Mouse (Mus musculus): ENCODE results near the gene Car4. TPM values are rescaled to one million over a fixed set of nuclear protein-coding genes. Genes with fewer than 3 reads are reported as not detected.

Car4 gene
- polyA plus RNA-seq, 1 experiment from 2014 or later, result 172 TPM

DNA sequence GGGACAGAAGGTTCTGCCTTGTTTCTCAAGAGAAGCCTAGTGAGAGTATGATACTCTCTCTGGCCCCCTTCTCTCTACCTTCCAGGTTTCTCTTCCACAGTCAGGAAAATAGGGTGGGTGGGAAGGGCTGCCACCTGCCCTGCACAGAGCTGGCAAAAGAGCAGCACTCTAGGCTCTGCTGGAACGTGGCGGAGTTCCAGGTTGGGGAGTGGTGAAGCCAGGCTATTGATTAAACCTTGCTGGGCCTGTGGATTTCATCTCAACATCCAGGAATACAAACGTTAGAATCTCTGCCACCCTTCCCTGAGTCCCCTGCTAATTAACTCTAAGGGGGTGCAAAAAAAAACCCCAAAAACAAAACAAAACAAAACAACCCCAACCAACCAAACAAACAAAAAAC lies 9.1 kb upstream of the Car4 start:
- H3K9ac ChIP-seq (replicated peaks; ENCODE audit: low read depth), result no peak overlapping the region
- peaks cover 8% of the 10 kb centered on the region for H3K27me3 ChIP-seq (replicated peaks; ENCODE audit: insufficient read depth, low read length)
- ATAC-seq, result no peak
- H3K4me3 ChIP-seq (ENCODE audit: low read depth, low read length), result no peak overlapping the region
- no peak overlapping the region for H3K4me2 ChIP-seq (replicated peaks; ENCODE audit: low read depth, low read length)
- TF ChIP-seq CTCF (IDR thresholded peaks at IDR 0.05), result no peak
- TF ChIP-seq EP300 (IDR thresholded peaks at IDR 0.05), result no peak
- DNase-seq (ENCODE audit: low spot score), result no peak
- WGBS, result 27% methylated on average over 3 of the region's 3 CpGs
- no peaks in the 10 kb centered on the region for H3K9me3 ChIP-seq (ENCODE audit: low read length)
- no peaks in the 10 kb centered on the region for H3K36me3 ChIP-seq (ENCODE audit: insufficient read depth, low read length)
- H3K27ac ChIP-seq (ENCODE audit: low read length), result no peak overlapping the region
- no peaks in the 10 kb centered on the region for H3K4me1 ChIP-seq (ENCODE audit: insufficient read depth, low read depth, low read length)

DNA sequence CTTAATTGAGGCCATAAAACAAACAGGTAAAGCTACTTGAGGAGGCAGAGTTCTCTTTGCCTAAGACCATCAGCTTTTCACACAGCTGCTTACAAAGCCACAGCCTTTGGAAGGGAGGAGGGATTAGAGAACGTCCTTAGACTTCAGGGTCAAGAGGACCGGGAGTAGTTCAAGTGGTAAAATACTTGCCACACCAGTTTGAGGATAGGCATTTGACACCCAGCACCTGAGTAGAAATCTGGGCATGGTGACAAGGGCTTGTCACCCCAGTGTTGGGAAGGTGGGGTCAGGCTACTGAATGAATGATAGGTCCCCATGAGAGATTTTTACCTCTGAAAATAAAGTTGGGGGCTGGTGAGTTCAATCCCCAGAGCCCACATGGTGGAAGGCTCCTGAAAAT lies 5.0 kb upstream of the Car4 start:
- ATAC-seq (peak; percentile 96), DNase-seq (ENCODE audit: low spot score) (peak; percentile 88)
- Histone ChIP-seq H3K27ac (ENCODE audit: low read length) (no peak overlapping the region), H3K4me2 (replicated peaks; ENCODE audit: low read depth, low read length) (no peak overlapping the region), H3K9me3 (ENCODE audit: low read length) (no peaks in the 10 kb centered on the region), H3K27me3 (replicated peaks; ENCODE audit: insufficient read depth, low read length) (peaks cover 3% of the 10 kb centered on the region; the same call in 1 of the 2 replicates), H3K4me3 (ENCODE audit: low read depth, low read length) (no peak overlapping the region), H3K4me1 (ENCODE audit: insufficient read depth, low read depth, low read length) (peaks cover 3% of the 10 kb centered on the region; the same call in 1 of the 2 replicates), H3K9ac (replicated peaks; ENCODE audit: low read depth) (no peak overlapping the region), H3K36me3 (ENCODE audit: insufficient read depth, low read length) (no peaks in the 10 kb centered on the region)
- TF ChIP-seq EP300 (IDR thresholded peaks at IDR 0.05) (no peak), CTCF (IDR thresholded peaks at IDR 0.05) (no peak)
- 26% methylated on average over 2 of the region's 2 CpGs for WGBS

DNA sequence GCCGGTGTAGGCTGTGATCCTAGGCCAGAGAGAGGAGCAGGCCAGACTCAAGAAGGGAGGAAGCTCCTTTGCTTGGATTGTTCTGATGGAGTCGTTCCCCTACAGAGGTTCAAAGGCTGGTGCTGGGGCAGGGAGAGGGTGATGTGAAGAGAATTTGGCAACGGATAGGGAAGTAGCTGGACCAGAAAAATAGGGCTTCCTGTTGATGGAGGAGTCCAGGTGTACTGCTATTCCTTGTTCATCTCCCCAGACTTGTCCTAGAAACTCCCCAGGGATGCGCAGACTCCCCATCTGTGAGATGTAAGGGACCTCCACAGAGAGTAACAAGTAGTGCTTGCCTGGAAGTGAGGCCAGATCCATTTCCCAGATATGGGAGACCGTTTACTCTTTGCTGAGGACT lies 1.2 kb upstream of the Car4 start:
- H3K9me3 ChIP-seq (ENCODE audit: low read length), result no peaks in the 10 kb centered on the region
- TF ChIP-seq CTCF (IDR thresholded peaks at IDR 0.05) (no peak), EP300 (IDR thresholded peaks at IDR 0.05) (no peak)
- 30% methylated on average over 5 of the region's 5 CpGs for WGBS
- H3K27ac ChIP-seq (ENCODE audit: low read length), result no peak overlapping the region
- no peak overlapping the region for H3K4me2 ChIP-seq (replicated peaks; ENCODE audit: low read depth, low read length)
- ATAC-seq (no peak), DNase-seq (ENCODE audit: low spot score) (no peak)
- no peak overlapping the region for H3K9ac ChIP-seq (replicated peaks; ENCODE audit: low read depth)
- no peaks in the 10 kb centered on the region for H3K36me3 ChIP-seq (ENCODE audit: insufficient read depth, low read length)
- H3K4me1 ChIP-seq (ENCODE audit: insufficient read depth, low read depth, low read length), result peaks cover 3% of the 10 kb centered on the region; the same call in 1 of the 2 replicates
- peaks cover 3% of the 10 kb centered on the region; the same call in 1 of the 2 replicates for H3K27me3 ChIP-seq (replicated peaks; ENCODE audit: insufficient read depth, low read length)
- H3K4me3 ChIP-seq (ENCODE audit: low read depth, low read length), result no peak overlapping the region

DNA sequence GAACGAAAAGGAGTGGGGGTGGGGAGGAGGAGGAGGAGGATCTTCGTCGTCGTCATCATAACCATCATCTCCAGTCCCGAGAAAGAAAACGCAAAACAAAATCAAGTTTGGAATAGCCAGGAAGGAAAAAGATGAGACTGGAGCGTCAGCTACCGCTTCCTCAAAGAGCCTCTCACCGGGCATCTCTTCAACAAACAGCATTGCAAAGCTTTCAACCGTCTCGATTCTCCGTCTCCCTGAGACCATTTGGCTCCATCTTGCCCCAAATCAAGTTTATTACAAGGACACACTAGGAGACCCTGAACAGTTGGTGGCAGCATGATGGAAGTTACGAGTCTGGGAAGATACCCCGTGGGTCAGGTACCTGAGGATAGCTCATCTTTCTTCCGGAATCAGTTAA lies 415 bp upstream of the Car4 start:
- H3K27ac ChIP-seq (ENCODE audit: low read length), result no peak overlapping the region
- H3K27me3 ChIP-seq (replicated peaks; ENCODE audit: insufficient read depth, low read length), result peaks cover 3% of the 10 kb centered on the region; the same call in 1 of the 2 replicates
- ATAC-seq (no peak), DNase-seq (ENCODE audit: low spot score) (no peak)
- 8% methylated on average over 15 of the region's 15 CpGs for WGBS
- TF ChIP-seq EP300 (IDR thresholded peaks at IDR 0.05) (no peak), CTCF (IDR thresholded peaks at IDR 0.05) (no peak)
- peak overlapping the region; percentile 27; the same call in 1 of the 2 replicates for H3K4me3 ChIP-seq (ENCODE audit: low read depth, low read length)
- H3K4me2 ChIP-seq (replicated peaks; ENCODE audit: low read depth, low read length), result peak overlapping the region; percentile 35
- H3K36me3 ChIP-seq (ENCODE audit: insufficient read depth, low read length), result no peaks in the 10 kb centered on the region
- no peak overlapping the region for H3K9ac ChIP-seq (replicated peaks; ENCODE audit: low read depth)
- H3K4me1 ChIP-seq (ENCODE audit: insufficient read depth, low read depth, low read length), result peaks cover 3% of the 10 kb centered on the region; the same call in 1 of the 2 replicates
- H3K9me3 ChIP-seq (ENCODE audit: low read length), result no peaks in the 10 kb centered on the region

DNA sequence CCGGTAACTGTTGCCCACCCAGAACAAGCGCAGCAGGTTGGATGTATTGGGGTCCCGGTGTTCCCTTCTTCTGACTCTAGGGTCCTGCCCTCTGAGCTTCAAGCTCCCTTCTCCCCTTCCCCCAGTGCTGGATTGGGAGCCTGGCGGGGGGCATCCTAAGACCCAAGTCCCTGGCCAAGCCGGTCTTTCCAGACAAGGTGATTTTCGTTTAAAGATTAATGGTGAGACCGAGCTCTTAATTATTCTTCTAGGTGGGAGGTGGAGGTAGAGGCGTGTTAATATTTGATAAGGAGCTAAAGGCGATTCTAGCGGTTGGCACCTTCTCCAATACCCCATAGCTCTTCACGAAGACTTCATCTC lies 665 bp downstream of the Car4 start:
- Histone ChIP-seq H3K4me2 (replicated peaks; ENCODE audit: low read depth, low read length) (peak overlapping the region; percentile 35), H3K27me3 (replicated peaks; ENCODE audit: insufficient read depth, low read length) (peaks cover 3% of the 10 kb centered on the region; the same call in 1 of the 2 replicates), H3K36me3 (ENCODE audit: insufficient read depth, low read length) (no peaks in the 10 kb centered on the region), H3K9me3 (ENCODE audit: low read length) (no peaks in the 10 kb centered on the region), H3K4me3 (ENCODE audit: low read depth, low read length) (peak overlapping the region; percentile 27; the same call in 1 of the 2 replicates), H3K4me1 (ENCODE audit: insufficient read depth, low read depth, low read length) (peaks cover 3% of the 10 kb centered on the region; the same call in 1 of the 2 replicates), H3K9ac (replicated peaks; ENCODE audit: low read depth) (no peak overlapping the region), H3K27ac (ENCODE audit: low read length) (no peak overlapping the region)
- TF ChIP-seq EP300 (IDR thresholded peaks at IDR 0.05) (no peak), CTCF (IDR thresholded peaks at IDR 0.05) (no peak)
- 7% methylated on average over 11 of the region's 11 CpGs for WGBS
- ATAC-seq (no peak), DNase-seq (ENCODE audit: low spot score) (no peak)

DNA sequence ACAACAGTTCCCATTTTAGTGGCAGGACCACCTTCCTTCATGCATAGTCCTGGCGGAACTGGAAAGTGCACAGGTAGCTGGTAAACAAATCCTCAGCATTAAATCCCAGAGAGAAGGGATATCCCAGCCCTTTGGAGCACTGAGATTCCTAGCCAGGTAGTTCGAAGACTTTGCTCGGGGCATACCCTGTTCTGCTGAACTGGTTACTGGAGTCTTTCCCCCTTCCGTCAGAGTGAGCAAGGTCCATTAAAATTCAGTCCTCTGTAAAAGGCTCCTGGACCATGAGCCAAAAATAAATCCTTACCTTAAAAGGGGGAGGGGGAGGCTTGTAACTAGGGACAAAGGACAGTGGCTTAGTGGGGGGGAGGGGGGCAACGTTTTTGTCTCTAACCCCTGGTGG lies 1.6 kb downstream of the Car4 start:
- no peak for ATAC-seq
- 43% methylated on average over 5 of the region's 5 CpGs for WGBS
- Histone ChIP-seq H3K27me3 (replicated peaks; ENCODE audit: insufficient read depth, low read length) (peaks cover 3% of the 10 kb centered on the region; the same call in 1 of the 2 replicates), H3K9ac (replicated peaks; ENCODE audit: low read depth) (no peak overlapping the region), H3K9me3 (ENCODE audit: low read length) (no peaks in the 10 kb centered on the region), H3K4me2 (replicated peaks; ENCODE audit: low read depth, low read length) (0 out of 2 replicates have a peak overlapping the region, but pooled peaks have one; percentile 17), H3K36me3 (ENCODE audit: insufficient read depth, low read length) (no peaks in the 10 kb centered on the region), H3K4me3 (ENCODE audit: low read depth, low read length) (no peak overlapping the region; the same call in 1 of the 2 replicates), H3K4me1 (ENCODE audit: insufficient read depth, low read depth, low read length) (peaks cover 3% of the 10 kb centered on the region; the same call in 1 of the 2 replicates), H3K27ac (ENCODE audit: low read length) (no peak overlapping the region)
- TF ChIP-seq EP300 (IDR thresholded peaks at IDR 0.05) (no peak), CTCF (IDR thresholded peaks at IDR 0.05) (no peak)
- DNase-seq (ENCODE audit: low spot score), result no peak

All from lung, postnatal 0 days (tissue).